Mouse (Mus musculus): ENCODE results near the gene Dnmbp. TPM values are rescaled to one million over a fixed set of nuclear protein-coding genes. Genes with fewer than 3 reads are reported as not detected.

Dnmbp gene
- polyA plus RNA-seq (2012; rRNA removed; ENCODE audit: low replicate concordance) = 18.7 and 19.1 TPM in 2 replicates

GRCm38 (mm10) chr19:43939769-43940689, at the start of gene Dnmbp:
Dnmbp (minus strand) TSS chr19:43940191.

GRCm38 (mm10) chr19:43986069-43986794, 46.2 kb upstream of the Dnmbp start, which contains the start of gene Cpn1:
Cpn1 (minus strand) TSS chr19:43986556.

Other genes starting within 250 kb of the Dnmbp start
- 3.5 and 8.1 TPM in 2 replicates for gene Cutc, start 187.2 kb downstream of the Dnmbp start, polyA plus RNA-seq (2012; rRNA removed; ENCODE audit: low replicate concordance)
- 12.9 and 18.3 TPM in 2 replicates for gene Cox15, start 187.2 kb downstream of the Dnmbp start, polyA plus RNA-seq (2012; rRNA removed; ENCODE audit: low replicate concordance)
- gene Abcc2, start 158.0 kb downstream of the Dnmbp start, polyA plus RNA-seq (2012; rRNA removed; ENCODE audit: low replicate concordance) = 0.30 and 0.32 TPM in 2 replicates
- 0.07 and 0.79 TPM in 2 replicates for gene Cpn1, start 46.4 kb upstream of the Dnmbp start, polyA plus RNA-seq (2012; rRNA removed; ENCODE audit: low replicate concordance)
- 0.46 and 0.67 TPM in 2 replicates for gene Cyp2c23, start 89.0 kb upstream of the Dnmbp start, polyA plus RNA-seq (2012; rRNA removed; ENCODE audit: low replicate concordance)
- gene Erlin1, start 129.6 kb upstream of the Dnmbp start, polyA plus RNA-seq (2012; rRNA removed; ENCODE audit: low replicate concordance) = 5.8 and 12.2 TPM in 2 replicates
- gene Chuk, start 167.3 kb upstream of the Dnmbp start, polyA plus RNA-seq (2012; rRNA removed; ENCODE audit: low replicate concordance) = 9.1 and 18.9 TPM in 2 replicates
- gene Cwf19l1, start 195.7 kb upstream of the Dnmbp start, polyA plus RNA-seq (2012; rRNA removed; ENCODE audit: low replicate concordance) = 6.2 and 10.8 TPM in 2 replicates
- gene Bloc1s2, start 206.3 kb upstream of the Dnmbp start, polyA plus RNA-seq (2012; rRNA removed; ENCODE audit: low replicate concordance) = 14.8 and 22.5 TPM in 2 replicates